Mouse (Mus musculus): Measurements from ENCODE around the gene Rpp30. TPM values are rescaled to one million over a fixed set of nuclear protein-coding genes. Genes with fewer than 3 reads are reported as not detected.

Gene Rpp30
- total and polyA plus RNA-seq, 2 experiments from 2014 or later, result 16.8 to 72.8 TPM

- H3K9ac ChIP-seq (replicated peaks; ENCODE audit: low read length), result no peak overlapping the region
- DNase-seq (ENCODE audit: low spot score), result no peak
- WGBS, result 69% methylated on average over 1 of the region's 1 CpGs
- no peaks in the 10 kb centered on the region for H3K4me1 ChIP-seq (ENCODE audit: insufficient read depth, low read length)
- no peak for TF ChIP-seq CTCF (IDR thresholded peaks at IDR 0.05; ENCODE audit: low read depth)
- no peak overlapping the region for H3K4me3 ChIP-seq (ENCODE audit: low read length)
- H3K4me2 ChIP-seq (ENCODE audit: low read depth, low read length), result no peak overlapping the region
- no peaks in the 10 kb centered on the region; the same call in 1 of the 2 replicates for H3K9me3 ChIP-seq (ENCODE audit: low read length)
- H3K36me3 ChIP-seq (ENCODE audit: insufficient read depth, low read length), result no peaks in the 10 kb centered on the region
- H3K27ac ChIP-seq, result no peak overlapping the region
- no peaks in the 10 kb centered on the region for H3K27me3 ChIP-seq (ENCODE audit: insufficient read depth, low read length)
- no peak for ATAC-seq
Measured at GRCm38 (mm10) chr19:36124203-36124602, 40.7 kb downstream of the Rpp30 start.

GRCm38 (mm10) chr19:36128440-36128839, 44.9 kb downstream of the Rpp30 start:
- Histone ChIP-seq H3K36me3 (ENCODE audit: insufficient read depth, low read length) (no peaks in the 10 kb centered on the region), H3K4me1 (ENCODE audit: insufficient read depth, low read length) (no peaks in the 10 kb centered on the region), H3K9me3 (ENCODE audit: low read length) (no peaks in the 10 kb centered on the region), H3K9ac (replicated peaks; ENCODE audit: low read length) (no peak overlapping the region), H3K4me2 (ENCODE audit: low read depth, low read length) (no peak overlapping the region), H3K27ac (no peak overlapping the region), H3K4me3 (ENCODE audit: low read length) (no peak overlapping the region), H3K27me3 (ENCODE audit: insufficient read depth, low read length) (no peaks in the 10 kb centered on the region)
- no peak for ATAC-seq
- 97% methylated on average over 3 of the region's 3 CpGs for WGBS
- TF ChIP-seq CTCF (IDR thresholded peaks at IDR 0.05; ENCODE audit: low read depth), result no peak
- DNase-seq (ENCODE audit: low spot score), result no peak

- H3K27ac ChIP-seq, result no peak overlapping the region
- H3K27me3 ChIP-seq (ENCODE audit: insufficient read depth, low read length), result no peaks in the 10 kb centered on the region
- H3K4me2 ChIP-seq (ENCODE audit: low read depth, low read length), result no peak overlapping the region
- ATAC-seq (no peak), DNase-seq (ENCODE audit: low spot score) (no peak)
- no peak overlapping the region for H3K9ac ChIP-seq (replicated peaks; ENCODE audit: low read length)
- H3K4me1 ChIP-seq (ENCODE audit: insufficient read depth, low read length), result no peaks in the 10 kb centered on the region
- 62% methylated on average over 9 of the region's 9 CpGs for WGBS
- H3K9me3 ChIP-seq (ENCODE audit: low read length), result no peaks in the 10 kb centered on the region
- no peaks in the 10 kb centered on the region for H3K36me3 ChIP-seq (ENCODE audit: insufficient read depth, low read length)
- H3K4me3 ChIP-seq (ENCODE audit: low read length), result no peak overlapping the region
- TF ChIP-seq CTCF (IDR thresholded peaks at IDR 0.05; ENCODE audit: low read depth), result no peak
Measured at GRCm38 (mm10) chr19:36129213-36129612, 45.7 kb downstream of the Rpp30 start.

- no peaks in the 10 kb centered on the region for H3K4me1 ChIP-seq (ENCODE audit: insufficient read depth, low read length)
- H3K4me3 ChIP-seq (ENCODE audit: low read length), result no peak overlapping the region
- no peak overlapping the region for H3K9ac ChIP-seq (replicated peaks; ENCODE audit: low read length)
- WGBS, result 69% methylated on average over 12 of the region's 12 CpGs
- no peak for DNase-seq (ENCODE audit: low spot score)
- TF ChIP-seq CTCF (IDR thresholded peaks at IDR 0.05; ENCODE audit: low read depth), result no peak
- no peak overlapping the region for H3K4me2 ChIP-seq (ENCODE audit: low read depth, low read length)
- ATAC-seq, result no peak
- no peak overlapping the region for H3K27ac ChIP-seq
- H3K9me3 ChIP-seq (ENCODE audit: low read length), result no peaks in the 10 kb centered on the region
- H3K36me3 ChIP-seq (ENCODE audit: insufficient read depth, low read length), result no peaks in the 10 kb centered on the region
- no peaks in the 10 kb centered on the region for H3K27me3 ChIP-seq (ENCODE audit: insufficient read depth, low read length)
Measured at GRCm38 (mm10) chr19:36129643-36130042, 46.1 kb downstream of the Rpp30 start.

GRCm38 (mm10) chr19:36130181-36130580, 46.7 kb downstream of the Rpp30 start:
- no peak for TF ChIP-seq CTCF (IDR thresholded peaks at IDR 0.05; ENCODE audit: low read depth)
- H3K4me1 ChIP-seq (ENCODE audit: insufficient read depth, low read length), result no peaks in the 10 kb centered on the region
- DNase-seq (ENCODE audit: low spot score), result no peak
- H3K9ac ChIP-seq (replicated peaks; ENCODE audit: low read length), result no peak overlapping the region
- H3K9me3 ChIP-seq (ENCODE audit: low read length), result no peaks in the 10 kb centered on the region
- ATAC-seq, result no peak
- H3K36me3 ChIP-seq (ENCODE audit: insufficient read depth, low read length), result no peaks in the 10 kb centered on the region
- H3K27me3 ChIP-seq (ENCODE audit: insufficient read depth, low read length), result no peaks in the 10 kb centered on the region
- H3K27ac ChIP-seq, result no peak overlapping the region
- no peak overlapping the region for H3K4me3 ChIP-seq (ENCODE audit: low read length)
- H3K4me2 ChIP-seq (ENCODE audit: low read depth, low read length), result no peak overlapping the region
- 44% methylated on average over 2 of the region's 2 CpGs for WGBS

- ATAC-seq (no peak), DNase-seq (ENCODE audit: low spot score) (no peak)
- no peak overlapping the region for H3K27ac ChIP-seq
- no peaks in the 10 kb centered on the region for H3K4me1 ChIP-seq (ENCODE audit: insufficient read depth, low read length)
- no peaks in the 10 kb centered on the region for H3K36me3 ChIP-seq (ENCODE audit: insufficient read depth, low read length)
- H3K9me3 ChIP-seq (ENCODE audit: low read length), result no peaks in the 10 kb centered on the region
- H3K27me3 ChIP-seq (ENCODE audit: insufficient read depth, low read length), result no peaks in the 10 kb centered on the region
- TF ChIP-seq CTCF (IDR thresholded peaks at IDR 0.05; ENCODE audit: low read depth), result no peak
- 74% methylated on average over 6 of the region's 6 CpGs for WGBS
- no peak overlapping the region for H3K4me2 ChIP-seq (ENCODE audit: low read depth, low read length)
- H3K4me3 ChIP-seq (ENCODE audit: low read length), result no peak overlapping the region
- no peak overlapping the region for H3K9ac ChIP-seq (replicated peaks; ENCODE audit: low read length)
Measured at GRCm38 (mm10) chr19:36131990-36132389, 48.5 kb downstream of the Rpp30 start.

GRCm38 (mm10) chr19:36133064-36133463, 49.5 kb downstream of the Rpp30 start:
- Histone ChIP-seq H3K4me2 (ENCODE audit: low read depth, low read length) (no peak overlapping the region), H3K9ac (replicated peaks; ENCODE audit: low read length) (no peak overlapping the region), H3K4me1 (ENCODE audit: insufficient read depth, low read length) (no peaks in the 10 kb centered on the region), H3K27ac (no peak overlapping the region), H3K9me3 (ENCODE audit: low read length) (no peaks in the 10 kb centered on the region), H3K36me3 (ENCODE audit: insufficient read depth, low read length) (no peaks in the 10 kb centered on the region), H3K4me3 (ENCODE audit: low read length) (no peak overlapping the region), H3K27me3 (ENCODE audit: insufficient read depth, low read length) (no peaks in the 10 kb centered on the region)
- no peak for TF ChIP-seq CTCF (IDR thresholded peaks at IDR 0.05; ENCODE audit: low read depth)
- WGBS, result 86% methylated on average over 6 of the region's 6 CpGs
- ATAC-seq (no peak), DNase-seq (ENCODE audit: low spot score) (no peak)
